Mouse (Mus musculus) urinary bladder, postnatal 25 days (tissue): ENCODE results near the gene Slc2a9.

Experiments used
- DNase-seq: peaks from one replicate; pipeline ENCODE4 v3.0.0; 2022; ENCODE audit warnings: low spot score

The Slc2a9 gene

DNA sequence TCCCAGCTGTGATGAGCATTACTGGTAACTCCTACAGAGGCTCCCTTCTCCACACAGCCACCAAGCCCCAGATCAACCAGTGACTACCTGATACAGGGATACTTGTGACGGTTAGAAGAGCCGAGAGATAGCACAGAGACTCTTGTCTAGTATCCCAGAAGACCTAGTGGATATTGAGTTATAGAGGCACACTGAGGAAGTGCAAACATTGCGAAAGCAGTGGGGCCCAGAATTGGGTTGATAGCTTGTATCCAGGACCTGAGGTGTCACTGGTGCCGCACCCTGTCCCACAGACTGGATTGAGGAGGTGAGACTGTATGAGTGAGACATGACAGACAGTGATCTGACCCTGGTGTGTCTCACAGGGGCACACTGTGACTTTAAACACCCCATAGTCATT lies at the start of gene Slc2a9:
Gene Slc2a9 (minus strand): TSS at position 152 of the 400 bp plus-strand sequence.
- no peak for DNase-seq

DNA sequence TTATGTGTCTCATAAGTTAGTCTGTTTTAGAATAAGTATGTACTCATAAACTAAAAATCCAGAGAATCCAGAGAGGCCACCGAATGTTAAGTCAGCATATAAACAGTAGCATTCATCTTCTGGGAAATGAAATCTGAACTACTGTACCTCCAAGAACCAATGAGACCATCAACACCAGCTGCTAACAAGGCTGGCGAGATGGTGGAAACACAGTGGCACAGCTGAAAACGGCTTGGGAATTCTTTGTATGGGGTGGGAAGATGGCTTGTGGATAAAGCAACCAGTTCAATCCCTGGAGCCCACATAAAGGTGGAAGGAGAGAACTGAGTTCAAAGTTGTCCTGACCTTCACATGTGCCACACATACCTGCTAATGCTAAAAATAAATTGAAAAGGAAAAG lies 49.7 kb upstream of the Slc2a9 start:
- DNase-seq = no peak

DNA sequence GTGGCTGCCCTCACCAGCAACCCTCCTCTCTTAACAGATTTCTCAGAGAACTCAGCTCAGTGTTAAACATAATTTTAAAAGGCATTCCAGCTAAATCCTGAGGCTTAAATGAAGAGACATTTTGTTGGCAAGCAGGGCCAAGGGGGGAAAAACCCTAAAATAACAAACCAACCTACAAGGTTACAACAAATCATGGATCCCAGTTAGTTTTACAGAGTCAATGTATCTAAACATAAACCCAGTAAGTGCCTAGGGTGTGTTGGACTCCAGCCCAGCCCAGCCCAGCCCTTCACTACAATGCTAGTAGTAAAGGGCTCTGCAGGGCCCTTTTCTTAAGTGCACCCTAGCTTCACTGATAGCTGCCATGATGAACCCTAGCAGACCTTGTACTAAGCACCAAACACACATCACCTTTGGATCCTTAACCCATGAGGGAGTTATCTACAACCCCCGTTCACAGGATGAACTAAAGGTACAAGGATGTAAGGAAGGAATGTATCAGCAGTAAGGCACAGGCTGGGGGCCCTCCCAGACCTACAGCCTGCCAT lies 47.4 kb upstream of the Slc2a9 start:
- no peak for DNase-seq

DNA sequence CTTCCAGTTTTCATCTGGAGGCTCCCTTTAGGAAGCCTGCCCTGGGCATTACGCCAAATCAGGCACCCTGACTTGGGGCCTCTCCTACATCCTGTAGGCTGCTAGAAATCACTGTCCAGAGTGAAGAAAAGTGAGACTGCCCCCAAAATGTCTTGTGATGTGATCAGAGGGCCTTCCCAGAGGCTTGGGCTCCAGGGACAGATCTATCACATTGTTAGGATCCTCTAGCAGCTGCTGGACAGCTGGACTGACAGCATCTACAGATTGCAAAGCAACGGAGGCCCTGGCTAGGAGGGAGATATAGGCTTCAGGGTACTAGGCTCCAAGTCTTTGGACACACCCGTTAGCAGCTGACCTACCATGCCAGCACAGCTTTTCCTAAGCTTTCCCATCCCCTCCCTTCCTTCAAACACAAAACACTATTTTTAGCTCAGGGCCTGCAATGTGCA lies 46.5 kb upstream of the Slc2a9 start:
- DNase-seq = no peak

DNA sequence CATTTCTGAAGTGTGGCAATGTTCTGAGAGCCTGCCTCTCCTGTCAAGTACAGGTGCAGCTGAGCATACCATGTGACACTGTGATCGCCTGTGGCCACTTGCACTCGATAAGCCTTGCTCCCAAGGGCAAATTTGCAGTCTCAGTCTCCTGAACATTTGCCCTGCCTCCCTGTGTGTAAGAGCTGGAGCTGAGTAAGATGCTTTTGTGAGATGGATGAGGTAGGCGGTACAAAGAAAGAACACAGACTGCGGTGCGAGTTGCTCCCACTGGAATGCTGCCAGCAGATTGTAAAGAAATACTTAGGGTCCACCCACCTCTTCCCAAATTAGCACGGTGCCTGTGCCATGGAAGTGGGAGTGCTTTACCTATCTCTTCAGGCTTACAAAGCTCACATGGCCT lies 44.4 kb upstream of the Slc2a9 start:
- no peak for DNase-seq

DNA sequence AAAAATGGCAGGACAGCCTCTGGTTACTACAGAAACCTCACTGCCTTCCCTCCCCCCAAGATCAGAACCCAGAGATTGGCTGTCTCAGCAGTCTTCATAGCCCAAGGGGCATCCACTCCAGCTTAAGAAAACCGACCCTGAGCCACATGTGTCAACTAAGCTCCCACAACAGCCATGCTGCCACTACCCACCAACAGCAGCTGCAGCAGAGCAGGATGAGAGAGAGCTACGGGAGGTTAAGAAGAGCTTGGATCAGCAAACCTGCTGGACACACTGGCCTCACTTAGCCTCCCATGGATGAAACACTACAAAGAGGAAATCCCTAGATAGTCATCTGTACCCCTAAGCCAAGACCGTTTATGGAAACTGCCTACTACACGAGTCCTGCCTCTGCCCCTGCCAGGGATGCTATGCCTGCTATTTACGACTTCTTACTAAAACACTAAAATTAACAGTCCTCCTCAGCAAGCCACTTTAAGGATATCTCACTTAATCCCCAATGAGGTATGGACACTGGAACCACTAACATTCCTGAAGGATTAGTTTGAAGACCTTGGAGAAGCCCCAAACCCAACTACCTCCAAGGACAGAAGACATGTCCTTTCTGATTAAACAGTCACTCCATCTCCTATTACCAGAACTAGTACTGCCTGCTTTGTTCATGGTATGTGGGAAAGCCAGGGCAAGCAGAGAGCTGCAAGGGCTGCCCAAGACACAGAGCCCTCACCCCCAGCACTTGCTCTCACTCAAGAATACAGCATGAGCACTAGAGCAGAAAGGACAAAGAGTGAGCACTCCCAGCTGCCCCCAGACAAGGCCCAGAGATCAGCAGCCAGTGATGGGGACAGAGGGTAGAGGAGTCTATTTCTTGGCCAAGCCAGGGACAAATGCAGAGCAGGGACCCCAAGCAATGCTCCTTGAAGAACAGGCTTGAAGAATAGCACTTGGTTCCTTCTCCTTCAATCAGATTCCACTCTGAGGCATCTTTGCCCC lies 41.8 kb upstream of the Slc2a9 start:
- no peak for DNase-seq

DNA sequence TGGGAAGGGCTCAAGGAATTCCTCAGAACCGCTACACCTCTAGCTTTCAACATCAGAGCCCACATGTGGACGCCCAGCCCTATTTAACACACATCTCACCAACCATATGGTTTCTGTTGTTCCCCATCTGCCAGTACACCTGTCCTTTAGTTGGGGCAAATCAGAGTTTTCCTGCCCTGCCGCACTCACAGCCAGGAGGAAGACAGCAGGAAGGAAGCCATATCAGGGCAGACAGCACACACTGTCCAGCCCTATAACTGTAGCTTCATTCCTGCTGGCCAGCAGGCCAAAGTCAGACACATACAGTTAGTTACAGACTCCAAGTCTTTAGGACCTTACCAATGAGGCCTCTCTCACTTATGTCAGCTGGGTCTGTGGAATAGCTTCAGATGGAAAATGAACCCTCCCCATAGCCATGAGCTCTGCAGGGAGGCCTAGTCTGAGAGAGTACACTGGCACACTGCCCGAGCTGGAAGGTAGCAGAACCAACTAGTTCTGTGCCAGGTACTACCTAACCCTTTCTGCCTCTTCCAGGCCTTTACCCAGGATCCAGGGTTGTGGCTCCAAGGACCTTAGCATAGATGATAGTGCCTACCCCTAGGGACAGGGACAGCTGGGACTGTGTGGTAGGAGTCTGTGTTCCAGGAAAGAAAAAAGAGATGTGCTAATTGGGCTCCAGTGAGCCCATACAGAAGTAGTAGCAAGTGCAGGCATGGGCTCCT lies 40.7 kb upstream of the Slc2a9 start:
- no peak for DNase-seq

DNA sequence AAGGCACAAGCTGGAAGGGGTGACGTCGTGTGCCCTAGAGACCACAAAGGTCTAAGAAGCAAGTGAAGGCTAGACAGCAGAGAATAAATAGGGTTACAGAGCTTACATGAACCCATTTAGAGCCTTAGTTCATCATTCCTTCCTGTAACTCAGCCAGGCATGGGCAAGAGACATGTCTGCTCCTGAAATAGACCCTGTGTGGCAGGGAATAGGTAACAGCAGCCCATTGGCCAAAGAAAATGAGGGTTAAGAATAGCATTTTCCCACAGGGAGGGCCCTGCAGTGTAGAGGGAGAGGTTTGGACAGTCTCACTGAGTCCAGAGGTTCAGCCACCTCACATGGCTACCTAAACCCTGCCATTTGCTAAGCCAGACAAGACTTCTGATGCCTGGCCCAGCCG lies 38.8 kb upstream of the Slc2a9 start:
- DNase-seq = no peak

DNA sequence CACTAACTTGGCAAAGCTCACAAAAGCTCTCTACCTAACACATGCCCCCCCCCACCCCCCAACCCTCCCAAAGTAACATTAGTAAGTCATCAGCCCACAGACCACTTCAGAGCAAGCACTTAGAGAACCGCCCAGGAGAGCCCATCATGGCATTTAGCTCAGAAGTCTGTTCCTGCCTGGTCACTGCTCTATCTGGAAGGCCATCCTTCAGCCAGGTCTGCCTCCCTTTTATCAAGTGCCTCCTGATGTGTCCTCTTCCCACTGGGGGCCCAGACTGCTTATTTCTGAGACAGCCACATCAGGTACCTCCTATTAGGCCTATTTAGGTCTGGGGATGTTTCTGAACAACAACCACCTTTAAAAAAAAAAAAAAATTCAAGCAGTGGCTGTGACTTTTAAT lies 38.0 kb upstream of the Slc2a9 start:
- DNase-seq = no peak

DNA sequence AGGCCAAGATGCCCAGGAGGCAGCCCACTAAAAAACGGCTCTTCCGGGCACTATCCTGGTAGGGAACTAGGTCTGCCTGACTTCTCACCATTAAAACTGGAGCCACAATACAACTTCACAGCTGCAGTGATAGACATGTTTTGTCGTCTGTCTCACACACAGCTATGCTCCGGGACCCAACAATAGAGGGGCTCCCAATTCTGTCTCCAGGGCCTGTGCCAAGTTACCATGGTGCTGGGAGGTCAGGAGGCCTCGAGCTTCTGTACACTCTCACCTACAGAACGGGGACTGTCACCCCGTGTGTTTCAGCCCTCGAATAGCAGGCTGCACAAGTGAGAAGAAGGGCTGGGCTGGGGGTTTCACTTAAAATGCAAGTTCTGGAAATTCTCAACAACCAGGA lies 35.6 kb upstream of the Slc2a9 start:
- DNase-seq = no peak

DNA sequence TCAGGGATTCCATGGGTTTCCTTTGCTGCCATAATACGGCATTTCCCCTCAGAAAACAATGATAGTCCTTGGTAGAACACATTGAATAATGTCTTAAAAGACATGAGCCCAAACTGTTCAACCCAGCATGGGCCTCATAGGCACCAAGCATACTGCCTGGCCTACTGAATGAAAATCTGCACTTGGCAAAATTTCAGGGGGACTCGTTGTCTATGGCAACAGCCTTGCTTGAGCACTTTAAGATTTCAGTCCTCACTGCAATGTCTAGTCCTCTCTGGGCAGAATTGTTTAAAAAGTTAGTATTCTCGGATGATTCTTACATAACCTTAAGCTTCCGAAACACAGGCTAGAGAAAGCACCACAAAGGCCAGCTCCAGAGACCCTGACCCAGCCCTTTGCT lies 34.9 kb upstream of the Slc2a9 start:
- no peak for DNase-seq

DNA sequence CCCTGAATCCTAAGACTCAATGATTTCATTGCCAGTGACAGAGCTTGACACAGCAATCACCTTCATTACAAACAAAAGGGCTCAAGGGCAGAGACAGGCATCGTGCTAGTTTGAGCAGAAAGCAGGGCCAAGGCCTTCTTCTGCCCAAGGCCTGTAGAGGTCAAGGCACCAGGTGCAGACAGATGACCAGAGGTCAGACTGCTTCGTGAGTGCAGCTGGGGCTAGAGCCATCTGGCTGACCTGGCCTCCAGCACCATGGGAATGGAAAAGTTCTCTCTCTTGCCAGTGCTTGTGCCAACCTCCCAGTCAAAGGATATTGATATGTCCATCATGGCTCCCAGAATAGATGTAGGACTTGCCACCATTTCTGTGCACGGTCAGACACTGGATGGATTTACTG lies 33.9 kb upstream of the Slc2a9 start:
- DNase-seq = no peak

DNA sequence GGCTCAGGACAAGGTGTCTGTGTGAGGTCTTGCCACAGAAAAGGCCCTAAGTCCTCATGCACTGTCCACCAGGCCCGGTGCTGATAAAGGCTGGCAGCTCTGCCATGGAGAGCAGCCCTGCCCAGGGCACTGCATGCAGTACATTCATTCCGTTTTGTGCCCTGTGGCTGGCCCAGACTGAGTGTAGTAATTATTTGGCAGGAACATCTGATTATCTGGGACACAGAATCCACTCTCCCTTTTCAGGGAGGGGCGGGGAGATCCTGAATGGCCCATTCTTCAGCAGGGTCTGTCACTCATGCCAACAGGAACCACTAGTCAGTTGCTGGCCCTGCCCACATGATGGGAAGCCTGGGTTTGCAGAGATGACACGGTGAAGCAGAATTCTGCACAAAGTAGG lies 29.1 kb upstream of the Slc2a9 start:
- DNase-seq = no peak

DNA sequence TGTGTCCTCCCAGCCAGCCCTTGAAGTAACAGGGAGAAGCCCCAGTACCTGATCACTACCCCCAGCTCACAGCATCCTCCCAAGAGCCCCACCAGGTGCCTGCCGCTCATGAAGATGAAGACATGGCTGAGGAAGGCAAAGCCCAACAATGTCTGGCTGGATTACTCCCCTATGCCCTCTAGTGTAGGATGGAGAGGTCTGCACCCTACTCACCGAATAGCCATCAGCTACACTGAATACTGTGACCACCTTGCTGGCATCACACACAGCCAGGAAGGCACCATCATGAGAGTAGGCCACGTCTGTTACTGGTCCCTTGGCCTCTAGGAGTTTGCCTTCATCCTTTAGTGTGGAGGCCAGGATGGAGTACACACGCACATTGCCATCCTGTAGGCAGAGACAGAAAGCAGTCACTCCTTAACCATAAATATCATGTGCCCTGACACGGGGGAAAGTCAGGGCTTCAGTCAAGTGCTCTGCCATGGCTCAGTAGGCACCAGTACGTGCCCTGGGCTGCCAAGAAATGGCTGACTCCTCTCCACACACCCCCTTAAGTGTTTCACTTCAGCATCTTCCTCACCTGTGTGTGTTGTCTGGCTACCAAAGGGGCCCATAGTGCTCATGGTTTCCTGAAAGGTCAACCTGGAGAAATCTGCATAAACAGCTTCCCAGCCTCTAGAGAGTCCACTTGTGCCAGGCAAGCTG lies 26.9 kb upstream of the Slc2a9 start:
- no peak for DNase-seq

DNA sequence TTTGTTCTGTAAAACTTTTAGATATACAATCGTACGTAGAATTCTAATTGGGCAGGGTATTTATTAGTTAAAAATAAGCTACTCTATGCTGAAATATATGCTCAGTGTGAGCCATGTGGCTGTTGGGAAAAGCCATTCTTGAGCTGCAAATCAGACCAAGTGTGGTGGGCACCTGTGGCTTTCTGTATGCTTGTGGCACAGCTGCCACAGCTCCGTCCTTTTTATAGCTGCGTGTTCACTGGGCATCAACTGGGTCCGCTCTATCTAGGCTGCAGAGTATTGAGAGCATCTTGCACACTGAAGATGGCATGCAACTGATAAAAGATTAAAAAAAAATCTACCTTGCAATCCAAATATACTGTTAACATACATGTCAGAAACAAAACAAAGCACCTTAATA lies 20.0 kb upstream of the Slc2a9 start:
- no peak for DNase-seq

DNA sequence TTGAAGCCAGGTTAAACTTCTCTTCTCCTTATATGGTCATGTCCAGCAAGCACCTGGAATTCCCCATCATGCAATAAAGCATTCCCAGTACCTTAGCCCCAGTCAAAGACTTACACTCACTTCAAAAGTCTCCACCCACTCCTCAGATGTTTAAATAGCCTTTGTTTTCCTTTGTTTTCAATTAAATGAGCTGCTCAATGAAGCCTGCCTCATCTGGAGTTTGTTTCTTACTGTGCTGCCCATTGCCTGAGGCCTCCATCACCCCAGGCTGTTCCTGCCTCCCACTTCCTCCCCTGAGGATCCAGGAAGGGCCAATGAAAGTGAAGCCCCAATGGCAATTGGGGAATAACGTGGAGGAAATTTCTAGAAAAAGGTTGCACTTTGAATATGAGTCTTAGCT lies 17.9 kb upstream of the Slc2a9 start:
- DNase-seq = no peak

DNA sequence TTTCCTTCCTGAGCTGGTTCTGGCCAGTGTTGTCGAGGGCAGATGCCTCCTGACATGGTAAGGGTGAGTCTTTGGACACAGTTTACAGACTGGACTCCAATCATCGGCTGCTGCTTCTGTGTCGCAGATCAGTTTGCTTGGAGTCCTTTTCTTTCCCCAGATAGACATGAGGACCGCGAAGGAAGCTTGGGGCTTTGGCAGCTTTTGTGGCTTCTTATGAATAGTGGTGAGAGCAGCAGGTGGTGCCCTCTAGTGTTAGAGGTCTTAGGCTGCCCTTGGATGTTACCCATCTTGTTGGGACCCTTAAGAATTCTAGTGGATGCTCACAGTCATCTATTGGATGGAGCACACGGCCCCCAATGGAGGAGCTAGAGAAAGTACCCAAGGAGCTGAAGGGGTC lies 13.3 kb upstream of the Slc2a9 start:
- DNase-seq = no peak

DNA sequence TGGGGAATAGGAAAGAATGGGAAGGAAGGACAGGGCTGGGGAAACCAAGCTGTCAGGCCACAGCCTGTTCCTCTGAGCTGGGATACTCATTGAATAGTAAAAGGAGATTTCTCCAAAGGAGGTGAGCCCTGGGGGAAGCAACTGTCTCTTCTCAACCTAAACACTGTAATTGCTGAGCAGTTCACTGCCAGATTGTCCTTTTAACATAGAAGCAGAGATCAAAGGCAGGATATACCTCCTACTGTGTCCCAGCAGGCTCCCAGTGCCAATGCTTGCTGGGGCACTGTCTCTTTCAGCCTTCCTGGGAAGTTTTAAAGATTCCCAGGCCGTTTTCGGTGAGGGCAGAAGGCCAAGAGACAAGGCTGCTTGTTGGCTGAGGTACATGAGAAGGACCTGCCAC lies 10.0 kb upstream of the Slc2a9 start:
- no peak for DNase-seq

DNA sequence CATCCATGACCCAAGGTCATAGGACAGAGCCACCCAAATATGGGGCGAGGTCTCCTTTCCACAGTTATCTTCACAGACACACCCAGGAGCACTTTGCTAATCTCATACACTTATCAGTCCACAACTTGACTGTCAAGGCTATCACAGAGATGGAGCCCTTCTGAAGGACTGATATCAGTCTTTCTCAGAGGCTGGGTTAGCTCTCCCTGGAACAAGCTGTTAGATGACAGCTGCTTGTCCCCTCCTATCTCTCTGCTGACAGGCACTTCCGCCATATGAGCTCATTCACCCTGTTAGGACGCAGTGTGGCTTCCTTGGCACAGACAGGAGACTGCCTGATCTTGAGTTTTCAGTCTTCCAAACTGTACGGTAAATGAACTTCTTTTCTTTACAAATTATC lies 6.6 kb upstream of the Slc2a9 start:
- DNase-seq = no peak

DNA sequence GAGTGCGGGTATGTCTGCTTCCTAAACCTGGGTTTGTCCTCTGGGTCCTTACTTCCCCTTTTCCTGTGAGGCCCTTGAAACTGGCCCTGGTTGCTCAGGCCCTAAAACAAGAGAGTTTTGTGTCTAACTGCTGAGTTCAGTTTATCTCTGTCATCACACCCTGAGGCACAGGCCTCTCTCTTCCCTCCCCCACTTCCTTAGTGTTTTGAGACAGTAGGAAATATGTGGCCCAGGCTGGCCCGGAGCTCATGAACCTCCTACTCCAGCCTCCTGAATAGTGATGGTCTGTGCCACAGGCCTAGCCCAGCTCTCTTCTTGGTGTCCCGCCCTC lies 2.5 kb upstream of the Slc2a9 start:
- DNase-seq = no peak

DNA sequence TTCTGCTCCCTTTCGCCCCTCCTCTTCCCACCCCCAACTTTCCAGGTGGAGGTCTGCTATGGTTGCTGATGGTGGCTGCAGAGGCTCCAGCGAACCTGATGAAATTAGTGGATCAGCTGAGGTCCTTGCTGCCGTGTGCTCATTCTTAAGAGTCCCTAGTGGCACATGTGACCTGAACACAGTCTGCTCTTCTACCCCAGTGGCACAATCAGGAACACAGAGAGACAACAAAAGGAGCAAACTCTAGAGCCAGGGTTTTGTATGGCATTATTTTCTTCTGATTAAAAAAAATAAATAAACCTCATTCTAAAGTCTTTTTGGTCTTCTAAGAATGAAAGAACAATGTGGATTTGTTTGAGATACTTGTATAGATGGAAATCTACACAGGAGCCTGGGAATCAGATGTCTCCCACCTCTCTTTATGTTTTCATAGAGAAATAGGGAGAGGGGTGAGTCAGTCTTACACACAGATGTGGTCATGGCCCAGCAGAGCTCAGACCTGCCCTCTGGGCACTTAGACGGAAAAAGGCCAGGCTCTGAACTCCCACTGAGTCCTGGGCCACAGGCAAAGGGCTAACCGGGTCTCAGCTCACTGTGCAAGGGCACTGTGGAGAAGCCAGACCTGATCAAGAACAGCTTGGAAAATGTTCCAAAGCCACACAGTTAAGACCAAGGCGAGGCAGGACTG lies 1.9 kb upstream of the Slc2a9 start:
- DNase-seq = no peak

DNA sequence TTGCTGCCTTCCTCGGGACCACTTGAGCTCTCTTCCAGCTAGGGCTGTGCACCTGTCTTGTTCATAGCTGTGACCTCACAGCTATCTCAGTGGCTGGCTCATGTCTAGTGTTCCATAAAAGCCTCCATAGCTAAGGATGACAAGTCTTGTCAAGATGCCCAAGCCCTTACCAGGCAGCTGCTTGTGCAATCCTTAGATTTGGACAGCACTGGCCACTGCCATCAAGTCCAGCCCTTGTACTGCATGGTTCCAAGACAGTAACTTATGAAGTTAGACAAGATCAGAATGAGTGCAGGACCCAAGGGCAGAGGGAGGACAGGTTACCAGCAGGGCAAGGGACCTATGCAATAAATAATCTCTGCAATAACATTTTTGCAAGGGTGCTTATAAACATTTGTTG lies 1.2 kb upstream of the Slc2a9 start:
- no peak for DNase-seq
